Mouse (Mus musculus) spleen, adult 2 months (tissue): Measurements from ENCODE around the gene Med16.

Experiments
- CTCF ChIP-seq: fragments of 200-500 bp; IDR thresholded peaks from 2 replicates; pipeline ENCODE4 v1.5.1; 2011; ENCODE audit warnings: mild to moderate bottlenecking, inconsistent platforms; ENCODE audit not compliant: insufficient read depth, insufficient read length, insufficient replicate concordance; ENCODE audit errors: extremely low read depth
- POLR2A ChIP-seq: fragments of 200-500 bp; IDR thresholded peaks from 2 replicates; pipeline ENCODE4 v1.6.1; 2011; ENCODE audit warnings: low read depth, low read length, inconsistent platforms

DNA sequence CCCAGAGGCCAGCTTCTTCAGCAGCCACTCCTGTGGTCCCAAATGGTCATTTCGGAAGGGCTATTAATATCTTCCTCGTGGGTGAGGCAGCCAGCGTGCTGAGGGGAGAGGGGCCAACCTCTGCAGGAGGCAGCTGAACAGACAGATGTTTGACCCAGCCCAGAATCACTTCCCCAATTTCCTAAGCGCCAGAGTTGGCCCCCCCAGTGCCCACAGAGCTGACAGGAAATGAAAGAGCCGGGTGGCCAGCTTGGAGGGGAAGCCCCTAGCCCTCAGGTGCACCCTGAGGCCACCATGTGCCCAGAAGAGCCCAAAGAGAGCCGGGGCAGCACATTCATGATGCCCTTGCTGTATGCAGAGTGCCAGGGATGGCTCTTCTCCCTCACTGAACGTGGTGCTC is 32.0 kb upstream of the Med16 start:
- TF ChIP-seq CTCF (no peak), POLR2A (no peak)
